Mouse (Mus musculus) liver, embryonic 14.5 days (tissue): ENCODE results near the gene Smarca4.

Experiments
- CTCF ChIP-seq: IDR thresholded peaks from 2 replicates; pipeline ENCODE4 v1.5.1; 2016; ENCODE audit warnings: antibody characterized with exemption, low read depth, control low read depth
- EP300 ChIP-seq: IDR thresholded peaks from 2 replicates; pipeline ENCODE4 v1.6.1; 2016; ENCODE audit warnings: antibody characterized with exemption, low read depth

GRCm38 (mm10) chr9:21737188-21737587 lies 121.2 kb downstream of the Smarca4 start:
- TF ChIP-seq EP300, result no peak
- no peak for TF ChIP-seq CTCF
